ENCODE assay signal across 20 mouse cellular contexts in genomic region chr2:154577744-154578067, GRCm38 (mm10). TPM values are rescaled to one million over a fixed set of nuclear protein-coding genes. Genes with fewer than 3 reads are reported as not detected.
DNase-seq lines count a peak whose midpoint lies in the region; ATAC-seq and TF ChIP-seq lines count a peak whose summit lies in the region.
"Had no signal": no experiment of that assay in that cellular context is flagged by ENCODE, and none has a peak within 500 bp of the region (broad histone marks: within the 10 kb centered on the region; RNA-seq: fewer than 3 reads in every experiment).

No protein-coding gene starts in this region.

- TF ChIP-seq CTCF in hindbrain, postnatal 0 days (IDR thresholded peaks at IDR 0.05; ENCODE audit: low read depth) = no peak

- 52% methylated on average over 6 of the region's 6 CpGs for WGBS in hindbrain, embryonic 10.5 days
- WGBS in hindbrain, postnatal 0 days = 51% methylated on average over 6 of the region's 6 CpGs
- WGBS in embryonic facial prominence, embryonic 10.5 days = 76% methylated on average over 6 of the region's 6 CpGs
- 78% methylated on average over 6 of the region's 6 CpGs for WGBS in forebrain, embryonic 15.5 days
- 38% methylated on average over 6 of the region's 6 CpGs for WGBS in midbrain, embryonic 14.5 days

- H3K4me1 ChIP-seq in hindbrain, embryonic 10.5 days (replicated peaks) = peaks cover 39% of the 10 kb centered on the region
- peaks cover 3% of the 10 kb centered on the region; the same call in 1 of the 2 replicates for H3K4me1 ChIP-seq in hindbrain, postnatal 0 days (ENCODE audit: insufficient read depth, low read length)
- H3K4me1 ChIP-seq in embryonic facial prominence, embryonic 10.5 days = peaks cover 21% of the 10 kb centered on the region
- peaks cover 12% of the 10 kb centered on the region for H3K4me1 ChIP-seq in forebrain, embryonic 15.5 days
- H3K4me1 ChIP-seq in midbrain, embryonic 14.5 days (ENCODE audit: control insufficient read depth, insufficient read depth, low read length) = peaks cover 12% of the 10 kb centered on the region

- peak overlapping the region; percentile 86 for H3K27ac ChIP-seq in hindbrain, embryonic 10.5 days
- H3K27ac ChIP-seq in hindbrain, postnatal 0 days = no peak overlapping the region
- peak overlapping the region; percentile 57 for H3K27ac ChIP-seq in embryonic facial prominence, embryonic 10.5 days (replicated peaks)
- no peak overlapping the region for H3K27ac ChIP-seq in forebrain, embryonic 15.5 days (replicated peaks)
- H3K27ac ChIP-seq in midbrain, embryonic 14.5 days (replicated peaks; ENCODE audit: low read depth, low read length) = peak overlapping the region; percentile 68
- H3K27ac ChIP-seq: hindbrain, embryonic 15.5 days; liver, embryonic 15.5 days had no signal

- DNase-seq in hindbrain, embryonic 10.5 days (ENCODE audit: low spot score) = no peak
- DNase-seq in hindbrain, postnatal 0 days (ENCODE audit: low spot score) = no peak
- no peak for DNase-seq in embryonic facial prominence, embryonic 10.5 days (ENCODE audit: low spot score)
- DNase-seq in midbrain, embryonic 14.5 days = no peak
- no peak for DNase-seq in spleen, adult 12 weeks (ENCODE audit: low spot score)
- DNase-seq in Muller cell, postnatal 12 days (ENCODE audit: inconsistent ontology term) = no peak
- no peak for DNase-seq in kidney, adult 11 months
- DNase-seq: cerebellum, adult 8-10 months; kidney, adult 2 months; kidney, postnatal 25 days; thymus, postnatal 14 days had no signal

- H3K9me3 ChIP-seq in hindbrain, embryonic 10.5 days = no peaks in the 10 kb centered on the region
- H3K9me3 ChIP-seq in hindbrain, postnatal 0 days (ENCODE audit: low read length) = no peaks in the 10 kb centered on the region
- no peaks in the 10 kb centered on the region for H3K9me3 ChIP-seq in embryonic facial prominence, embryonic 10.5 days
- no peaks in the 10 kb centered on the region for H3K9me3 ChIP-seq in forebrain, embryonic 15.5 days
- no peaks in the 10 kb centered on the region for H3K9me3 ChIP-seq in midbrain, embryonic 14.5 days (ENCODE audit: control insufficient read depth, low read length)
- H3K9me3 ChIP-seq: heart, embryonic 12.5 days; hindbrain, embryonic 15.5 days; liver, embryonic 15.5 days had no signal

- no peaks in the 10 kb centered on the region for H3K27me3 ChIP-seq in hindbrain, embryonic 10.5 days (ENCODE audit: insufficient read depth, poor library complexity, severe bottlenecking)
- H3K27me3 ChIP-seq in hindbrain, postnatal 0 days (ENCODE audit: insufficient read depth, low read length) = no peaks in the 10 kb centered on the region
- H3K27me3 ChIP-seq in embryonic facial prominence, embryonic 10.5 days (replicated peaks; ENCODE audit: low read depth, poor library complexity, severe bottlenecking) = no peaks in the 10 kb centered on the region
- no peaks in the 10 kb centered on the region for H3K27me3 ChIP-seq in forebrain, embryonic 15.5 days
- no peaks in the 10 kb centered on the region for H3K27me3 ChIP-seq in midbrain, embryonic 14.5 days (ENCODE audit: control insufficient read depth, insufficient read depth, low read length)
- H3K27me3 ChIP-seq: heart, embryonic 12.5 days; hindbrain, embryonic 15.5 days; liver, embryonic 15.5 days had no signal

- no peaks in the 10 kb centered on the region for H3K36me3 ChIP-seq in hindbrain, embryonic 10.5 days
- no peaks in the 10 kb centered on the region for H3K36me3 ChIP-seq in hindbrain, postnatal 0 days (ENCODE audit: insufficient read depth, low read length)
- H3K36me3 ChIP-seq in embryonic facial prominence, embryonic 10.5 days (replicated peaks) = no peaks in the 10 kb centered on the region
- H3K36me3 ChIP-seq in forebrain, embryonic 15.5 days = no peaks in the 10 kb centered on the region
- H3K36me3 ChIP-seq in midbrain, embryonic 14.5 days (ENCODE audit: control insufficient read depth, insufficient read depth, low read length) = no peaks in the 10 kb centered on the region
- H3K36me3 ChIP-seq: heart, embryonic 12.5 days; hindbrain, embryonic 15.5 days; liver, embryonic 15.5 days had no signal

- no peak overlapping the region for H3K4me2 ChIP-seq in hindbrain, postnatal 0 days (ENCODE audit: low read depth, low read length)
- H3K4me2 ChIP-seq in forebrain, embryonic 15.5 days (replicated peaks) = no peak overlapping the region
- H3K4me2 ChIP-seq in midbrain, embryonic 14.5 days (ENCODE audit: low read length) = no peak overlapping the region
- H3K4me2 ChIP-seq: heart, embryonic 12.5 days; hindbrain, embryonic 15.5 days; liver, embryonic 15.5 days had no signal

- H3K9ac ChIP-seq in hindbrain, postnatal 0 days (replicated peaks; ENCODE audit: low read length) = no peak overlapping the region
- no peak overlapping the region for H3K9ac ChIP-seq in forebrain, embryonic 15.5 days (replicated peaks)
- H3K9ac ChIP-seq in midbrain, embryonic 14.5 days (replicated peaks; ENCODE audit: low read length) = no peak overlapping the region
- H3K9ac ChIP-seq: hindbrain, embryonic 15.5 days; liver, embryonic 15.5 days had no signal

- no peak for ATAC-seq in hindbrain, postnatal 0 days
- ATAC-seq in forebrain, embryonic 15.5 days (replicated peaks) = 0 out of 2 replicates have a peak, but pooled peaks have one; percentile 23
- peak; percentile 58 for ATAC-seq in midbrain, embryonic 14.5 days (ENCODE audit: low FRiP score, low TSS enrichment)
- ATAC-seq: lung, postnatal 0 days had no signal

- peak overlapping the region; percentile 20; the same call in 1 of the 2 replicates for H3K4me3 ChIP-seq in hindbrain, embryonic 10.5 days
- no peak overlapping the region for H3K4me3 ChIP-seq in hindbrain, postnatal 0 days (ENCODE audit: low read length)
- no peak overlapping the region for H3K4me3 ChIP-seq in embryonic facial prominence, embryonic 10.5 days
- no peak overlapping the region for H3K4me3 ChIP-seq in forebrain, embryonic 15.5 days
- no peak overlapping the region for H3K4me3 ChIP-seq in midbrain, embryonic 14.5 days (replicated peaks; ENCODE audit: low read depth, low read length)
- H3K4me3 ChIP-seq: heart, embryonic 12.5 days; hindbrain, embryonic 15.5 days; liver, embryonic 15.5 days; myocyte had no signal

RNA-seq across cellular contexts. Expression of gene E2f1, which starts 8.0 kb away (rescaled TPM):
- 41.4 and 43.8 TPM in 2 replicates for polyA plus RNA-seq in hindbrain, embryonic 10.5 days (2016; fragmentation: Nextera tagmentation; extraction: Ambion mirVana)
- 6.3 and 6.7 TPM in 2 replicates for total RNA-seq in hindbrain, postnatal 0 days (2014; rRNA removed)
- polyA plus RNA-seq in hindbrain, postnatal 0 days (2015; fragmentation: Nextera tagmentation; extraction: Ambion mirVana) = 8.4 and 8.7 TPM in 2 replicates
- 25.2 and 26.0 TPM in 2 replicates for polyA plus RNA-seq in embryonic facial prominence, embryonic 10.5 days (2016; fragmentation: Nextera tagmentation; extraction: Ambion mirVana)
- polyA plus RNA-seq in forebrain, embryonic 15.5 days (2015; fragmentation: Nextera tagmentation; extraction: Ambion mirVana) = 14.1 and 15.8 TPM in 2 replicates
- 3.1 and 3.2 TPM in 2 replicates for polyA plus RNA-seq in midbrain, embryonic 14.5 days (2014; fragmentation: Nextera tagmentation; extraction: Ambion mirVana)

RNA-seq across cellular contexts. Expression of gene Necab3, which starts 19.0 kb away (rescaled TPM):
- 9.8 and 16.0 TPM in 2 replicates for polyA plus RNA-seq in hindbrain, embryonic 10.5 days (2016; fragmentation: Nextera tagmentation; extraction: Ambion mirVana)
- 35.1 and 52.2 TPM in 2 replicates for total RNA-seq in hindbrain, postnatal 0 days (2014; rRNA removed)
- polyA plus RNA-seq in hindbrain, postnatal 0 days (2015; fragmentation: Nextera tagmentation; extraction: Ambion mirVana) = 22.9 and 27.0 TPM in 2 replicates
- polyA plus RNA-seq in embryonic facial prominence, embryonic 10.5 days (2016; fragmentation: Nextera tagmentation; extraction: Ambion mirVana) = 3.2 and 3.6 TPM in 2 replicates
- 22.2 and 27.8 TPM in 2 replicates for polyA plus RNA-seq in forebrain, embryonic 15.5 days (2015; fragmentation: Nextera tagmentation; extraction: Ambion mirVana)
- polyA plus RNA-seq in midbrain, embryonic 14.5 days (2014; fragmentation: Nextera tagmentation; extraction: Ambion mirVana) = 15.1 and 16.0 TPM in 2 replicates

RNA-seq across cellular contexts. Expression of gene Pxmp4, which starts 25.8 kb away (rescaled TPM):
- polyA plus RNA-seq in hindbrain, embryonic 10.5 days (2016; fragmentation: Nextera tagmentation; extraction: Ambion mirVana) = 14.5 and 16.9 TPM in 2 replicates
- total RNA-seq in hindbrain, postnatal 0 days (2014; rRNA removed) = 24.8 and 31.1 TPM in 2 replicates
- polyA plus RNA-seq in hindbrain, postnatal 0 days (2015; fragmentation: Nextera tagmentation; extraction: Ambion mirVana) = 21.9 and 24.1 TPM in 2 replicates
- 11.6 and 13.8 TPM in 2 replicates for polyA plus RNA-seq in embryonic facial prominence, embryonic 10.5 days (2016; fragmentation: Nextera tagmentation; extraction: Ambion mirVana)
- polyA plus RNA-seq in forebrain, embryonic 15.5 days (2015; fragmentation: Nextera tagmentation; extraction: Ambion mirVana) = 13.4 and 14.1 TPM in 2 replicates
- polyA plus RNA-seq in midbrain, embryonic 14.5 days (2014; fragmentation: Nextera tagmentation; extraction: Ambion mirVana) = 14.2 and 15.0 TPM in 2 replicates

RNA-seq across cellular contexts. Expression of gene Actl10, which starts 26.1 kb away (rescaled TPM):
- 0.60 and 1.3 TPM in 2 replicates for polyA plus RNA-seq in hindbrain, embryonic 10.5 days (2016; fragmentation: Nextera tagmentation; extraction: Ambion mirVana)
- total RNA-seq in hindbrain, postnatal 0 days (2014; rRNA removed) = 0.52 TPM in 1 of 2 replicates, not detected in the other
- polyA plus RNA-seq in hindbrain, postnatal 0 days (2015; fragmentation: Nextera tagmentation; extraction: Ambion mirVana) = 0.23 TPM in 1 of 2 replicates, not detected in the other
- polyA plus RNA-seq in embryonic facial prominence, embryonic 10.5 days (2016; fragmentation: Nextera tagmentation; extraction: Ambion mirVana) = 0.19 and 0.33 TPM in 2 replicates
- polyA plus RNA-seq in forebrain, embryonic 15.5 days (2015; fragmentation: Nextera tagmentation; extraction: Ambion mirVana) = 0.59 and 0.88 TPM in 2 replicates
- polyA plus RNA-seq in midbrain, embryonic 14.5 days (2014; fragmentation: Nextera tagmentation; extraction: Ambion mirVana) = 0.19 and 0.28 TPM in 2 replicates
- total RNA-seq: granulocyte monocyte progenitor cell, adult 5-6 weeks; left cerebral cortex, adult 8-10 months had no signal
- polyA plus RNA-seq: kidney, adult 2 months; lung, postnatal 0 days had no signal

RNA-seq across cellular contexts. Expression of gene 1700003F12Rik, which starts 30.8 kb away (rescaled TPM):
- 9.5 and 10.0 TPM in 2 replicates for polyA plus RNA-seq in hindbrain, embryonic 10.5 days (2016; fragmentation: Nextera tagmentation; extraction: Ambion mirVana)
- 0.90 and 1.9 TPM in 2 replicates for total RNA-seq in hindbrain, postnatal 0 days (2014; rRNA removed)
- 3.9 and 4.0 TPM in 2 replicates for polyA plus RNA-seq in hindbrain, postnatal 0 days (2015; fragmentation: Nextera tagmentation; extraction: Ambion mirVana)
- 1.3 and 2.9 TPM in 2 replicates for polyA plus RNA-seq in embryonic facial prominence, embryonic 10.5 days (2016; fragmentation: Nextera tagmentation; extraction: Ambion mirVana)
- 1.9 and 2.6 TPM in 2 replicates for polyA plus RNA-seq in forebrain, embryonic 15.5 days (2015; fragmentation: Nextera tagmentation; extraction: Ambion mirVana)
- 1.1 and 2.1 TPM in 2 replicates for polyA plus RNA-seq in midbrain, embryonic 14.5 days (2014; fragmentation: Nextera tagmentation; extraction: Ambion mirVana)
- total RNA-seq: granulocyte monocyte progenitor cell, adult 5-6 weeks; megakaryocyte, adult 5-6 weeks had no signal

Comparison
In these comparisons a context has a peak if more than half of its experiments do, and no peak if none do; other contexts are left out.
1. H3K27ac ChIP-seq: peak in hindbrain, embryonic 10.5 days (single experiment), embryonic facial prominence, embryonic 10.5 days (single experiment) and midbrain, embryonic 14.5 days (single experiment); none in hindbrain, postnatal 0 days (single experiment) and forebrain, embryonic 15.5 days (single experiment).